Mouse (Mus musculus) liver, adult 2 months (tissue): Measurements from ENCODE around the gene Park7.

ENCODE experiments used
- CTCF ChIP-seq: fragments of 200-500 bp; IDR thresholded peaks from 2 replicates; pipeline ENCODE4 v1.5.1; 2011; ENCODE audit warnings: low read depth, low read length, control low read depth
- POLR2A ChIP-seq: fragments of 200-500 bp; IDR thresholded peaks from 2 replicates; pipeline ENCODE4 v1.6.1; 2011; ENCODE audit warnings: low read length, control low read depth; ENCODE audit not compliant: insufficient read depth; ENCODE audit errors: extremely low read depth

GRCm38 (mm10) chr4:150889955-150890315 is 24.3 kb downstream of the Park7 start:
- no peak for TF ChIP-seq CTCF
- TF ChIP-seq POLR2A, result no peak
